Mouse (Mus musculus) small intestine, adult 10 weeks (tissue): ENCODE data around the gene Cldn34c2. TPM values are rescaled to one million over a fixed set of nuclear protein-coding genes. Genes with fewer than 3 reads are reported as not detected.

Experiments used
- polyA plus RNA-seq: library from polyadenylated mRNA; stranded (reverse); fragments of 350-450 nt; fragmentation: Illumina TruSeq; extraction: RNeasy Lipid Tissue Mini Kit (QIAGEN cat#74804); gene quantifications from one replicate; pipeline ENCODE4 v1.2.3, GENCODE M21; 2014; ENCODE audit warnings: low replicate concordance

Gene Cldn34c2
- polyA plus RNA-seq: not detected

DNA sequence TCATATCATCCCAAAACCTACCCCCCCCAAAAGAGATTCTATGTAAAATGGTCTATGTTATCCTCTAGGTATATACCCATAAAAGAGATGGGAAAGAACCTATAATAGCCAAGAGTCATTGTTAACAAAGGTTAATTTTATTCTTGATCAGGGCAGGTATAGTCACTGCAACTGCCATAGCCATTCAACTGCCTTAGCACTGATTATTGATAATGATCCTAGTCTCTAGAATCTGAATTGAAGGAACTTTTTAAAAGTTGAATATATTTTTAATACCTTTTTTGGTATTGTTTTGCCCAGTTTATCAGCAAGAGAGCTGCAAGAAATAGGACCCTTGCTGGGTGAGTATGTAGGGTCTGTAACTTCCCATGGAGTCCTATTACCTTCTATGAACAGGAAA, at the start of gene Cldn34c2:
Gene Cldn34c2 (plus strand): TSS at position 301 of the 400 bp plus-strand sequence.

Other genes starting within 250 kb of the Cldn34c2 start
- gene Gm17467, start 123.1 kb downstream of the Cldn34c2 start, polyA plus RNA-seq: not detected
- gene Cldn34c3, start 212.0 kb downstream of the Cldn34c2 start, polyA plus RNA-seq: not detected